Mouse (Mus musculus) brain, adult 2 months (tissue): ENCODE data around the gene Alad.

Experiments used
- DNase-seq: peaks from one replicate; pipeline ENCODE4 v3.0.0; 2011; ENCODE audit warnings: low read depth, low spot score

Gene Alad

GRCm38 (mm10) chr4:62517538-62518415 lies 1.9 kb downstream of the Alad start:
- DNase-seq: no peak

- no peak for DNase-seq
Measured at GRCm38 (mm10) chr4:62517046-62517445, 2.7 kb downstream of the Alad start.

DNA sequence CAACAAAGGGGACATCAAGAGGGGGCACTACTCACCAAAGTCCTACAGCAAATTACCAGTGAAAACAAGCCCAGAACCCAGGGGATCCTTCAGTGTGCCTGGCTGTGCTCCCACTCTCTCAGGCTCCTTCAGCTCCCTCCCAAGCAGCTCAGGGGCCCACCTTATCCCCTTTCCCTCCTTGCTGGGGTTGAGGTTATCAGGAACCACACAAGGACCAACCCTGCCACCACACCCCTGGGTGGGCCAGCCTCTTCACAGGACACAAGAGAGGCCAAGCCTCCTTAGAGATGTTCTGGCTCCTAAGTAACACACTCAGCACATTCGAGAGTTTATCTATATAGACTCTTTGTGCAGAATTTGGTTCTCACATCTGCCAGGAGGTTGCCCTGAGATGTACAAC lies 3.1 kb downstream of the Alad start:
- DNase-seq: no peak

- DNase-seq: peak; percentile 90
Measured at GRCm38 (mm10) chr4:62516079-62516478, 3.6 kb downstream of the Alad start.

DNA sequence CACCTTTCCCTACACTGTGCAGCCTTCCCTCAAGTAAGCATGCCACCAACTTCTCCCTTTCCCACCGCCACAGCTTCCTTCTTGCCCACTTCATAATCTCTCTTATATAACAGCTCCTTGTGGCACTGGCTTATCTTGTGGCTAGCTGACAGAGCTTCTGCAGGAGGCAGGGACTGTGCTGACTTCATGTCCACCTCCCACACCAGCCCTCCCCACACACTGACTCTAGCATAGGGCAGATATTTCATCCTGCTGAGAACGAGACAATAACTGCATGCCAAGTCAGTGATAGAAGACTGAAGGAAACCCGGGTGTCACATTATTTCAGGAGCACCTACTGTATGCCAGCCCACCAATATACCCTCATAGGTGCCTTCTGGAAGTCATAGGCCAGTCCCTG lies 4.2 kb downstream of the Alad start:
- DNase-seq: peak; percentile 82

GRCm38 (mm10) chr4:62514995-62515394 lies 4.7 kb downstream of the Alad start:
- no peak for DNase-seq

GRCm38 (mm10) chr4:62513998-62514506 lies 5.7 kb downstream of the Alad start:
- no peak for DNase-seq

DNA sequence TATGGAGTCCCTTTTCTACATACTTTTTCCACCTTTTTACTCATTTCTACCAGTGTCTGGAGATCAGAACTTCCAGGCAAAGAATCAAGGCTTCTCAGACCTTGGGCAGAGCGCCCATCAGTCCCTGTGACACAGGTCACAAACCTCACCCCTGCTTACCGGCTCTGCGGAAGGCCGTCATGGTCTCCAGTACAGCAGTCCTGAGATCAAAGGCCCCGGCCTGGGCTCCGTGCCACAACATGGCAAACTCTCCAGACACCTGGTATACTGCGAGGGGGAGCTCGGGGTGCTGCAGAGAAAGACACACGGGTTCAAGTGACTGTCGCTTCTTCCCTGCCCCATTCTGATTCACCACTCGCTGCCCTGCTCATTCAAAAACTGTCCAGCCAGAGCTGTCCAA lies 9.8 kb downstream of the Alad start:
- no peak for DNase-seq

DNA sequence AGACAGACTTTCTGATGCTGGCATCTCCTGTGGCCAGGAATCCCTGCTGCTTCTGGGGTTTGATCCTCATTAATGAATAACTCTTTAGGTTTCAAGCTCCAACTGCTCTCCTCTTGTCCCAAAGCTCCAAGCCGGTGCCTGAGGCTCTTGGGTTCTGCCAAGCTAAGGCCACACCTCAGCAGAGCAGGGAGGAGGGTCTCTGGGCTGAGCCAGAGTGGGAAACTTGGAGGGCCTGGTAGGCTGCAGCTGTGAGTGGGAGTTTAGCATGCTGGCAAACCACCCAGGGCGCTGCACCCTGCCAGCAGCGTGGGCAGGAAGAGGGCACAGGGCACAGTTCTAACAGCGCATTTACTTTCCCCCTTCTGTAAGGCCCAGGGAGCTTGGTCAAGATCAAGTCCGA lies 10.9 kb downstream of the Alad start:
- DNase-seq: no peak

GRCm38 (mm10) chr4:62506798-62507197 lies 12.9 kb downstream of the Alad start:
- DNase-seq: peak; percentile 90

GRCm38 (mm10) chr4:62505991-62506390 lies 13.7 kb downstream of the Alad start:
- no peak for DNase-seq

DNA sequence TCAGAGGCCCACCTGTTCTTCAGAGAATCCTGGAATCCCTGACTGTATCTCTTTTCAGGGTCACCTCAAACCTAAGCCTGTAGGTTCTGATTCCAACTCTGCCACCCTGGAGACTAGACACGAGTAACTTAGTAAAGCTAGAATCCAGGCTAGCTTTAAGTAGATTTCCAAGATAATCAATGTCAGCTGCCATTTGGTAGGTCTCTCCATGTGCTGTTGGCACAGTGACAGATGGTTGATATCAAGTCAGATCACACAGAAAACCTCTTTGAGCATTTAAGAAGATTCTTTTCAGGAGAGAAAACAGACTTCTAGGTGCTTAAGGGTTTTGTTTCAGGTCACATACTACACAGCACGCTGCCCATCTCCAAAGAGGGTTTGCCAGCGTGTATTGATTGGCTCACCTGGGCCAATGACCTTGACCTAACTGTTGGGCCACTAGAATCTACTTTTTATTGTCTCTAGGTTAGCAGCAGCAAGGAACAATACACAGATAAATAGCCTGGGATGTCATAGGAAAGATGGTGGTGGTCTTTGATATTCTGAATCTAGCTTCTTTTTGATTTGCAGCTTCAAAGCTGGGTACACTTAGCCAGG lies 16.2 kb downstream of the Alad start, which contains the start of gene Hdhd3:
TSS of gene Hdhd3 (minus strand) at position 94 of the 597 bp plus-strand sequence.
- DNase-seq: no peak

GRCm38 (mm10) chr4:62502969-62503368 lies 16.7 kb downstream of the Alad start:
- peak; percentile 58 for DNase-seq

DNA sequence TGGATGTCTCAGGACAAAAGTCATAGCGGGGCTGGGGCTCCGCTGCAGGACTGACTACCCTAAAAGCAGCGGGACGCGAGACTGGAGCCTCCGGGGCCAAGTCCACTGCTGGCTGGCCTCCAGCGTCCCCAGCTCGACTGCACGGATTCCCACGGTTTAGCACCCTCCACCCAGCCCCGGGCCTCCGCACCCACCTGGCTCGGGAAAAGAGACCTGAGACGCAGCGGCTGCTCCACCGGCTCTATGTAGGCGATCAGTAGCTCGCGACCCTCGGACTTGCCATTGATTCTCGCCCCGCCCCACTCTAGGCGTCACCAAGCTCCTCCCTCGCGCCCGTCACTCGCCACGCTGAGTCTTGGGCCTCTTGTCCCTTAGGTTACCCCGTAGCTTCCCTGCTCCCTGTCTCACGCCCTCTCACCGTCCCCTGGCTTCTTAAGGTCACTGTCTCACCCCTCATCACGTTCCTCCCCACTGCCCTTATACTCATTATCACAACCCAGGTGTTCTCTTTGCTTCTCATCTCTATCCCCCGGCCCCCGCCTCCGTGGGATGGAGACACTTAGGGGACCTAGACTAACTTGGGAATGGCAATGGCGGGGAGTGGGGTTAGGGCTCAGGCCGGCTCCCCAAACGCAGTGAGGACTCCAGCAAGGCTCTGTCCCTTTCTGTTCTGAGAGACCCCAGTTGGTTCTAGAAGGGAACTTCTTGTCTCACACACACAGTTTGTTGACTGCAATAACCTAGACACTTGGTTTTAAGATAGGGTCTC lies 17.6 kb downstream of the Alad start:
- peak; percentile 99 for DNase-seq

DNA sequence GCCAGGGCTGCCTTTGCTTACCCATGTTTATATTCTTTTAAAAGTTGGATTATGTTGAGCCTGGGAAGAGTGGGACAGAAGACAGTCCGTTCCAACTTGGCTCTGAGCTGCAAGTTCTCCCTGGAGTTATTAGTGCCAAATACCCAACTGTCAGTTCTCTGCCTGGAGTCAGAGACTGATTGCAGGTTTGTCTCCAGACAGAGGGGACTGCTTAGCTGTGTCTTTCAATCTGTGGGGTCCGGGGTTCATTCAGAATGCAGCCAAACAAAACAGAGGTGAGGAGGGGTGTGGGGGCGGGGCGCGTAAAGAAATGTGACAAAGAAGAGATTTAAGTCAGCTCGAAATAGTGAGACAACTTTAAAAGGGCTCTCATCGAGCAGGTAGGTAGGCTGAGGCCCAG lies 18.2 kb downstream of the Alad start:
- peak; percentile 67 for DNase-seq

DNA sequence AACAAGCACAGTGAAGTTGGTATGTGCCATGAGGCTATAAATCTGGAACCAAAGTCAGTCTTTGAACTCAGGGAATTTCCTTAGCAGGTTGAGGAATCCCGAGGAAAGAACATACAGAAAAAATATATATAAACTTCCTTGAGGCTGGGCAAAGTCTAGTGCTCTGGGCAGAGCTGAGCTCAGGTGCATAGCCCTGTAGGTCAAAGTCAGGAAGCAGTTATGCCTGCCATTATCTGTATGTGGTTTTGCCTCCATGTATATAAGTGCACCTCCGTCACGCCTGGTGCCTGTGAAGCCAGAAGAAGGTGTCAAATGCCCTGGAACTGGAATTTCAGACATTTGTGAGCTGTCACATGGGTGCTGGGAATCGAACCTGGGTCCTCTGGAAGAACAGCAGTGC lies 18.9 kb downstream of the Alad start:
- no peak for DNase-seq

DNA sequence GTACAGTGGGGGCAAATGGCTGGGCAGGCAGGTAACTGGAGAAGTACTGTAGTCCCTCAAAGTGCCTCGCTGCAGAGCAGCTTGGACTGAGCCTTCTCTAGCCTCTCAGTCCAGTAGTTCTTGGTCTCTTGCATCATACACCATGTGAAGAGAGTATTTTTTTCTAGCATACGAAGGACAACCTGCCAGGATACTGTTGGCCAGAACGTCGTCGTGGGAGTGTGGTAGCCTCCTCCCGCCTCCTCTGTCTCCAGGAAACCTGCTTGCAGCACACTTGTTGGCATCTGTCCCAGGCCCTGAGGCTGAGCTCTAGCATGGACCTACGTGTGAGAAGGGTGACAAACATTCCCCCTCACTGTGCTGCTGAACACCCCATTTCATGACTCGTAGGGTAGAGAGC lies 22.9 kb downstream of the Alad start:
- peak; percentile 95 for DNase-seq

GRCm38 (mm10) chr4:62495946-62496345 lies 23.8 kb downstream of the Alad start:
- DNase-seq: no peak

- no peak for DNase-seq
Measured at GRCm38 (mm10) chr4:62494230-62494629, 25.5 kb downstream of the Alad start.

- peak; percentile 70 for DNase-seq
Measured at GRCm38 (mm10) chr4:62492682-62493081, 27.0 kb downstream of the Alad start.

- DNase-seq: no peak
Measured at GRCm38 (mm10) chr4:62487914-62488313, 31.8 kb downstream of the Alad start.

DNA sequence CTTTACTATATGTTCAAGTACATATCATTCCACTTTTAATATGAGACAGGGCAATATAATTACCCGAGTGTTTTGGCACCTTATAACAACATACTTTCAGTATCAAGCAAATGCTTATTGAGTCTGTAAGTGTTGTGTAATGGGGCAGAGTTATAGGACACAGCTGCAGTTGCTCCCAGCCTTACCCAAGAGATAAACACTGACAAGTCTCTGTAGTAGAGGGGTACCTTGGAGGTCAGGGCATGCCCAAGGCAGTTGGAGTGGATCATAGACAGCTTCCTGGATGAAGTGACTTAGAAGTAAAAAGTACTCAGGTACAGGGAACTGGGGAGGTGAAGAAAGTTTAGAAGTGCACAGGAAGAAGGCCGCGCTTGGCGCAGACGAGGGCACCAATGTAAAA lies 32.5 kb downstream of the Alad start:
- no peak for DNase-seq
